Mouse (Mus musculus): ENCODE measurements around the gene Nipal1.
A peak's percentile ranks its signal among the peaks of the same experiment; 100 is the strongest.

Nipal1 gene

GRCm38 (mm10) chr5:72665281-72665680, 17.7 kb downstream of the Nipal1 start:
- DNase-seq (ENCODE audit: low spot score in 2 of 2): peak; percentile 3 to 6

- DNase-seq (ENCODE audit: low spot score in 2 of 2): no peak
Observed at GRCm38 (mm10) chr5:72666428-72666827, 18.8 kb downstream of the Nipal1 start.

- DNase-seq (ENCODE audit: low spot score in 2 of 2): no peak
Observed at GRCm38 (mm10) chr5:72668351-72668750, 20.8 kb downstream of the Nipal1 start.

GRCm38 (mm10) chr5:72671017-72671699, 23.6 kb downstream of the Nipal1 start:
- no peak for DNase-seq (ENCODE audit: low spot score in 2 of 2)

- no peak for DNase-seq (ENCODE audit: low spot score in 2 of 2)
Observed at GRCm38 (mm10) chr5:72674994-72675542, 27.5 kb downstream of the Nipal1 start.

GRCm38 (mm10) chr5:72681451-72681850, 33.9 kb downstream of the Nipal1 start:
- DNase-seq (ENCODE audit: low spot score in 2 of 2): no peak

- DNase-seq (ENCODE audit: low spot score in 2 of 2): no peak
Observed at GRCm38 (mm10) chr5:72689556-72689955, 42.0 kb downstream of the Nipal1 start.

- DNase-seq (ENCODE audit: low spot score in 2 of 2): no peak
Observed at GRCm38 (mm10) chr5:72690516-72690915, 42.9 kb downstream of the Nipal1 start.

- no peak for DNase-seq (ENCODE audit: low spot score in 2 of 2)
Observed at GRCm38 (mm10) chr5:72694684-72695083, 47.1 kb downstream of the Nipal1 start.

GRCm38 (mm10) chr5:72696491-72696890, 48.9 kb downstream of the Nipal1 start:
- DNase-seq (ENCODE audit: low spot score in 2 of 2): peak; percentile 18 to 20

GRCm38 (mm10) chr5:72698343-72698742, 50.7 kb downstream of the Nipal1 start:
- no peak for DNase-seq (ENCODE audit: low spot score in 2 of 2)

- no peak for DNase-seq (ENCODE audit: low spot score in 2 of 2)
Observed at GRCm38 (mm10) chr5:72698818-72699499, 51.4 kb downstream of the Nipal1 start.

- no peak for DNase-seq (ENCODE audit: low spot score in 2 of 2)
Observed at GRCm38 (mm10) chr5:72699500-72699818, 51.9 kb downstream of the Nipal1 start.

- DNase-seq (ENCODE audit: low spot score in 2 of 2): no peak
Observed at GRCm38 (mm10) chr5:72702202-72702601, 54.6 kb downstream of the Nipal1 start.

- DNase-seq (ENCODE audit: low spot score in 2 of 2): no peak
Observed at GRCm38 (mm10) chr5:72706095-72706494, 58.5 kb downstream of the Nipal1 start.

GRCm38 (mm10) chr5:72706722-72707121, 59.1 kb downstream of the Nipal1 start:
- no peak for DNase-seq (ENCODE audit: low spot score in 2 of 2)

- no peak for DNase-seq (ENCODE audit: low spot score in 2 of 2)
Observed at GRCm38 (mm10) chr5:72709451-72709850, 61.9 kb downstream of the Nipal1 start.

GRCm38 (mm10) chr5:72709976-72710375, 62.4 kb downstream of the Nipal1 start:
- DNase-seq (ENCODE audit: low spot score in 2 of 2): no peak

GRCm38 (mm10) chr5:72710572-72711278, 63.1 kb downstream of the Nipal1 start:
- peak in 1 of 2 experiments; percentile 15 for DNase-seq (ENCODE audit: low spot score in 2 of 2)

GRCm38 (mm10) chr5:72720587-72720986, 73.0 kb downstream of the Nipal1 start:
- no peak for DNase-seq (ENCODE audit: low spot score in 2 of 2)
